Mouse (Mus musculus) B cell, adult (primary cell): ENCODE measurements around the gene Olfr922. TPM values are rescaled to one million over a fixed set of nuclear protein-coding genes. Genes with fewer than 3 reads are reported as not detected.

Source experiments
- total RNA-seq: library from RNA; stranded (reverse); gene quantifications from 4 replicates; pipeline ENCODE4 v1.2.4, GENCODE M21; 2023; ENCODE audit not compliant: inconsistent age

Gene Olfr922
- total RNA-seq: not detected in 4 replicates

GRCm38 (mm10) chr9:38814314-38814713, at the start of gene Olfr922:
Gene Olfr922 (plus strand): TSS chr9:38814614.

GRCm38 (mm10) chr9:38772768-38773167, 41.6 kb upstream of the Olfr922 start, which contains the start of gene Olfr921:
Gene Olfr921 (plus strand): TSS chr9:38773068.

GRCm38 (mm10) chr9:38826245-38826644, 11.8 kb downstream of the Olfr922 start, which contains the start of gene Olfr923:
Gene Olfr923 (plus strand): TSS chr9:38826545.

GRCm38 (mm10) chr9:38844149-38844548, 29.7 kb downstream of the Olfr922 start, which contains the start of gene Olfr924:
Gene Olfr924 (plus strand): TSS chr9:38844449.

GRCm38 (mm10) chr9:38854760-38855159, 40.3 kb downstream of the Olfr922 start, which contains the start of gene Olfr26:
Gene Olfr26 (plus strand): TSS chr9:38855060.

Other genes with a start within 250 kb of the Olfr922 start
- not detected in 4 replicates for gene Olfr912, start 234.4 kb upstream of the Olfr922 start, total RNA-seq
- not detected in 4 replicates for gene Olfr913, start 221.9 kb upstream of the Olfr922 start, total RNA-seq
- gene Olfr914, start 209.5 kb upstream of the Olfr922 start, total RNA-seq: not detected in 4 replicates
- gene Olfr916, start 154.7 kb upstream of the Olfr922 start, total RNA-seq: not detected in 4 replicates
- gene Olfr917, start 148.8 kb upstream of the Olfr922 start, total RNA-seq: not detected in 4 replicates
- not detected in 4 replicates for gene Olfr918, start 140.0 kb upstream of the Olfr922 start, total RNA-seq
- not detected in 4 replicates for gene Olfr919, start 110.9 kb upstream of the Olfr922 start, total RNA-seq
- gene Vwa5a, start 96.3 kb upstream of the Olfr922 start, total RNA-seq: 8.8 to 12.9 TPM (median 10.5 TPM) in 4 replicates
- gene Olfr920, start 62.3 kb upstream of the Olfr922 start, total RNA-seq: 0.13 to 0.21 TPM in 2 of 4 replicates, not detected in the others
- gene Olfr921, start 41.5 kb upstream of the Olfr922 start, total RNA-seq: not detected in 4 replicates
- gene Olfr923, start 11.9 kb downstream of the Olfr922 start, total RNA-seq: not detected in 4 replicates
- not detected in 4 replicates for gene Olfr924, start 29.8 kb downstream of the Olfr922 start, total RNA-seq
- gene Olfr26, start 40.4 kb downstream of the Olfr922 start, total RNA-seq: not detected in 4 replicates
- gene Olfr926, start 62.5 kb downstream of the Olfr922 start, total RNA-seq: not detected in 4 replicates
- gene Olfr930, start 115.2 kb downstream of the Olfr922 start, total RNA-seq: not detected in 4 replicates
- not detected in 4 replicates for gene Olfr933, start 157.7 kb downstream of the Olfr922 start, total RNA-seq
- gene Olfr934, start 173.7 kb downstream of the Olfr922 start, total RNA-seq: not detected in 4 replicates
- not detected in 4 replicates for gene Olfr935, start 185.1 kb downstream of the Olfr922 start, total RNA-seq
- gene Olfr146, start 208.8 kb downstream of the Olfr922 start, total RNA-seq: not detected in 4 replicates